Mouse (Mus musculus) monocyte, adult 2 months (primary cell): ENCODE data around the gene Lamc2.

Experiments used
- DNase-seq, 2 experiments: peaks; one replicate each; pipeline ENCODE4 v3.0.0; 2022; ENCODE audit warnings: low spot score in 2 of 2, low read depth in 1 of 2

Lamc2 gene

DNA sequence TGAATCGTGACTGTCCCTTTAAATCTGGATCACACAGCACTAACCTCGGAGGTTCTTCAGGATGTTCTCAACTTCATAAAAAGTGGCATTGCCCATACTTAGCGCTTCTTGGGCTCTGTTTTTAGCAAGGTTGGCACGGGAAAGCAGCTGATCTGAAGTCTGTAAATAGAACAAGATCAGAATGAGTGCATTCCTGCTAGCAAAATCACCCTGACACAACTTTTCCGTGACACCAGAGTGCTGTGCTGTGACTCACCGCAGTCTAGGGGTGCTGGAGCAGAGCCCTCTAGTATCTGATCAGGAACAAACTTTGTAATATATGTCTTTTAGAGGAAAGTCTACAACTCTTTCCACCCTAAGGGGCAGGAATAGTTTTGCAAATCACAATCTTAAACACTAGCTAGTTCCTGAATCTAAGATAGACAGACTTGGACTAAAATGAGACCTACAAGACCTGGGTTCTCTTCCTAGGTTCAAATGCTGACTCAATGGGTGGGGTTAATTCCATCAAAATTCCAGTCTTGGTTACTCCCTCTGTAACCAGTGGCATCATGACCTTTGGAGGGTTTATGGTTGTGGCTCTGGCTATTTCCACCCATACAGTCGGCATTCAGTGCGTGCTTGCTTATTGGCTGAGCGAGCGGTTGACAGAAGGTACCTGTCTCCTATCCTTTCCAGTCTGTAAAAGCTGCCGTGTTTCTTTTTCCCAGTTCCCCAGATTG, 56.1 kb downstream of the Lamc2 start:
- DNase-seq = no peak

DNA sequence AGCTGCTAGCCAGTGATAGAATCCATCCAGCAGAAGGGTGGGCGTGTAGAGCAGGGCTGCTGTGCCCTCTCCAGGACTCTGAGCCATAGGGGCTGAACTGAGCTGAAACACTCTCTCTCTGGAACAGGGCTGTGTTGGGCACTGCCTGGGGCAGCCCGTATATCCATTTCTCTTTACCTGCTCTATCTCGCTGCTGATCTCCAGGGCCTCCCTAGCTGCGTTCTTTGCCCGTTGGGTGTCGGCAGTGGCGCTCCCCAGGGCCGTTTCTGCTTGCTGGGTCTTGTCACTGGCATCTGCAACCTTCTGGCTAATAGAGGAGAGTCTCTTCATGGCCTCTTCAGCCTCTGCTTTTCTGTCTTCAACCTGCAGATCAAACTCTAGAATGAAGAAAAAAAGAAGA, 57.5 kb downstream of the Lamc2 start:
- DNase-seq = no peak

DNA sequence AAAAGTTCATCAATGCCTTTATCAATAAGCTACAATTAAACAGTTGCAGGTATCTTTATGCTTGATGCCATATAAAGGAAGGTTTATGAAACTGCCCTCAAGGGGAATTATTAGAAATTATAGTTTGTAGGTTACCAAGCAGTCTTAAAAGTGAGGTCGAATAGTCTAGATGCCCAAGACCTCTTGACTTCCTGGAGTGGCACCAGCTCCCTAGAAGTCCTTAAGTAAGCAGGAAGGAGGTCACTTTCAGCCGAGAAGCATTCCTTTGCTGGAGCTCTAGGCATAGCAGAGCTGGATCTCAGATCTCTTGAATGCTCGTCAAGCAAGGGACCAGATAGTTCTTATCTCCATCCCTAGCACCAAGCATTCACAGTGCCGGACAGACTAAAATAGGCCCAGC, 58.6 kb downstream of the Lamc2 start:
- no peak for DNase-seq

DNA sequence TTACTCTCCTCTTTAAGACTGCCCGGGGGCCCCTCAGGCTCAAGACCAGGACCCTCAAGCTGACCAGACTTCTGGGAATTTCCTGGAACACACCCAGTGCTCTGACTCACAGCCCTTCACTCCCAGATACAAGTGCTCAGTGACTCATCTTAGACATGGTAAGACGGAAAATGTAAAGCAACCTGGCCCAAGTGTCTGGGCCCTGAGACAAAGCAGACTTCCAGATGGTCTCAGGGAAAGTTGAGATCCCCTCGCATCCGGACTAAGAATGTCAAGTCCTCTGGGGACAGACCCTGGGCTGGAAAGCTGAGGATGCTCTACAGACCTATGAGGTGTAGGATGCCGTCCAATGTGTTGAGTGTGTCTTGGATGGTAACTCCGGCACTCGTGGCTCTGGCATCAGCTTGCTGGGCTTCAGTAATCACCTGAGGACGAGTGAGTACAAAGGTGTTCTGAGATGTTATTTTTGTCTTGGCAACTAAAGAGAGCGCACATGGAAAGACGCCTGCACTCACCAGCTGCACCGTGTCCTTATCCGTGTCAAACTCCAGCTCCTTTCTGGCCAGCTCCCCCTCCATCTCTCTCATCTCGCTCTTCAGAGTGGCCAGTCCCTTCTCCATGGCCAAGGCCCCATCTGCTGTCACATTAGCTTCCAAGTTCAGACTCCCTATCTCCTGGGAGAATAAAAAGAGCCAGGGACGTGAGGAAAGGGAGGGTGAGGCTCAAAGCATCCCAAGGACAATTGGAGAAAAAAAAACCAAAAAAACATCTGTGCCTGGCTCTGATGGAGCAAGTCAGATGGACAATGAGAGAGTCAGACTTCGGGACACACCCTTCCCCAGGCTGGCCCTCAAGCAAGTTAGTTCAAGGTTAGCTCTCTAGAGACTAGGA, 59.5 kb downstream of the Lamc2 start:
- no peak for DNase-seq

DNA sequence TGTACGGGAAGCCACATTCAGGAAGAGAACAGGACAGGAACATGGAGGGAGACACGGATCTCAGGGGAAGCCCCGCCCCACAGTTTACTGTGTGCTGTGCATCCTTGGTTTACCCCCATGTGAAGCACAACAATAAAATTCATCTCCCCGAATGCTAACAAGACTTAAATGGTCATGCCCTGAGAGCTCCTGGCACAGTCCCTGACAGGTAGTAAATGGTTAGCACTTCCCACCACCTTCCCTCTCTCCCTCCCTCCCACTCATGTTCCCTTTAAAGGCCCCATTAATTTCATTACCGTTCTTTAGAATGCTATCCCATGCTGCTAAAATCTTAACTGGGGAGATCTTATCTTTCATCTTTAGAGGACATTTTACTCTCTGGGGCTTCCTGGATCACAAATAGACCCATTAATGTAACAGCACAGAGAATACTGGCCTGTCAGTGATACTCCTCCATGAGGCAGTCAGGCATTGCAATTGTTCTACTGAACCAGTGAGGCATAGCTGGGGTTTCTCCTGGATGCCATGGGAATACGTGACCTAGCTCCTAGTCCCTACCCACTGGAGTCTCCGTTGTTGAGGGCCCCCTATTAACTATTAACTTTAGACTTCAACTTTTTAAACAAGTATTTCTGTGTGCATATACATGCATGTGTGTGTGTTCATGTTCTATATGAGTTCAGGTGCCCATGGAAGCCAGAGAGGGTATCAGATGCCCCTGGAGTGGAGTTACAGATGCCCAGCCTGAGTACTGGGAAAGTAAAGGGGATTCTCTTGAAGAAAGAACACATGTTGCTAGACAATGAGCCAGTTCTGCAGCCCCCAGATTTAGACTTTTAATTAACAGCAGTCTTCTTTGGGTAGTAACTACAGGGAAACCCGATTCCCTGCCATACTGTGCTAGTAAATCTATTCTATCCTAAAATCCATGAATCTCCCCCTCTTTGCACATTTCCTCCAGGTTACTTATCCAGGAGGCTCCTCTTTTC, 60.7 kb downstream of the Lamc2 start:
- no peak for DNase-seq

DNA sequence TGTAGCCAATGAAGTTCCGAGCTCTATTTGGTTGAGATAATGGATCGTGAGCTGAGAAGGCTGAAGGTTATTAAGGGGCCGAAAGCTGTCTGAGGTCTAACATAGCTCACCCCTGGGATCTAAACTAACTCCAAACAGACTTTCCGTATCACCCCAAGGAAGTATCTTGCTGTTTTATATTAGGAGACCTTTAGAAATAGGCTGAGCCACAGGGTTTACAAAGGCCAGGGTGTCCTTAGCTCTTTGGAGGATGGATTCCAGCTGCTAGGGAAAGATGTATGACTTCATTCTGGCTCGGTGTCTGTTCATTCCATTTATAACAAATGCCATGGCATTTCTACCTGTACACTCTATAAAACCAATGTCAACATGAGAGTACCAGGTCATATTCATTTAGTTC, 61.7 kb downstream of the Lamc2 start:
- no peak for DNase-seq

DNA sequence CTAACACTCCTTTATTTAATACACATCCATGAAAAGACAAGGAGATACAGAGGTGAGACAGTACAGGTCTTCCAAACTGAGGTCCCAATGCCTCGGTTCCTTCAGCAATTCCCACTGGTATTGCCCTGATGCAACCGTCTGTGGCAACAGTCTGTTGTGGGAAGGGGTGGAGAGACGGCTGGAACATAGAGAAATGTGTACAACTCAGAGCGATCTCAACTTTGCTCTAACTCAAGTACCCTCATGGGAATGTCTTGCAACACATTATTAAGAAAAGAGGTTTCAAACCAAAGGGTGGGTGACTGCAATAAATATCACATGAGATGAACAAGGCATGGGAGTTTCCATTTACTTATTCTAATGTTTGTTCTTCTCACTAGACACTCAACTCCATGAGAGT, 63.5 kb downstream of the Lamc2 start:
- DNase-seq = no peak

DNA sequence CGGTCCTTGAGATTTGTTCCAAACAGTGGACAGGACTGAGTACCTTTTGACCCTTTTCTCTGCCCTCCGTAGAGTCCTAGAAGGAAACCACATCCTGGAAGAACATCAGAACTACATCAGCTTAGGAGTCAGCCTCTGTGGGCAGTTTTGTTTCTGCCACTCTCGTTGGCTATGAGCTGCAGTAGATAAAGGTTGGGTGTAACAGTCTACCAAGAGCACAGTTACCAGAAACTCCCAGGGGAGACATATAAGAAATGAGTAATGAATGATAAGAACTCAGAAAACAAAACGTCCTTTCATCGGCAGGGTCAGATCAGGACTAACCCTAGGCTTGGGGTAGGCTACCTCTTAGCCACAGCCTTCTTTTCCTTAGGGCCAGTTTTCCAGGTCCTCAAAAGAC, 64.9 kb downstream of the Lamc2 start:
- no peak for DNase-seq

DNA sequence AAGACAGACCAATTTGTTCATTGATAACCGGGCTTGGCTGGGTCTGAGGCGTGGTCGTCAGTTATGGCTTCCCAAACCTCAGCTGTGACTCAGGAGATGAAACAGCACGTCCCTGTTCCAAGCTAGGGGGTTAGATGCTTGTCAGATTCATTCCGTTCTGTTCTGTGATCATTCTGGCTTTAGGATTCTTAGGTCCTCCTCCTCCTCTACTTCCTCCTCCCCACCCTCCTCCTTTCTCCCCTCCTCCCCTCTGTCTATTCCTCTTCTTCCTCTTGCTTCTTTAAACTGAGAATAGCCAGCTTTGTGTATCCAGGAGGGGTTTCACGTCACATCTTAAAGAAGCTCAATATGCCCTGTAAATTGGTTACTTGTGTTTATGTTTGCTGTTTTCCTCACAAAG, 65.7 kb downstream of the Lamc2 start:
- no peak for DNase-seq

DNA sequence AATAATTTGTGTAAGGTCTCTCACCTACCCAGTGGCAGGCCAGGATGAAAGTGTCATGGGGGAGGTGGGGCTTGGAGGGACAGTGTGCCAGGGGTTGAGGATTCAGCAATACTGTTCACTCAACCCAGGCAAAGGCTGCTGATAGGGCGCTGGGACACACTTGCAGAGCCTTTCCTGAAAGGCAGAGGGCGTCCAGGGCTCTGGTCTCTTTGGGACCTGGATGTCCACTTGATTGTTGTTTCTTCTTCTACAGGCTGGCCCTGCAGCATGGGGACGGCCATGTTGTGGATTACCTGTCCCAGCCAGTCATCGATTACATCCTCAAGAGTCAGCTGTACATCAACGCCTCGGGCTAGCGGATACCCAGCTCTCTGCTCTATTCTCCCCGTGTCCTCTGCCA, 70.9 kb downstream of the Lamc2 start:
- no peak for DNase-seq

DNA sequence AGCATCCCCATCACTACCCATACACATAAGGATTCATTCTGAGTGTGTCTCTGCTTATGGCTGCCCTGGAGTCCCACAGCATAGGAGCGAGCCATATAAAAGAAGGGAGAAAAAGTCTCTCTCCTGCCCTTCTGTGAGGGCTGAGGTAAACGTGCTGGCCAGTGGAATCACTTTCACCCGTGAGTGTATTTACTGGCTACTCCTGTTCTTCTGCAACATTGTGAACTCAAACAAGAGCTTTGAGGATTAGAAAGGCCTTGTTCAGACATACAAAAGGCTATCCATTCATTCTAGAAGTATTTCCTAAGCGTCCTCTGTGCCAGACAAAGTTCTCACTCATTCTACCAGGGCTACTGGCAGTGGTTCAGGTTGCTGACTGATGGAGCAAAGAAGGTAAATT, 74.7 kb downstream of the Lamc2 start:
- DNase-seq = no peak

DNA sequence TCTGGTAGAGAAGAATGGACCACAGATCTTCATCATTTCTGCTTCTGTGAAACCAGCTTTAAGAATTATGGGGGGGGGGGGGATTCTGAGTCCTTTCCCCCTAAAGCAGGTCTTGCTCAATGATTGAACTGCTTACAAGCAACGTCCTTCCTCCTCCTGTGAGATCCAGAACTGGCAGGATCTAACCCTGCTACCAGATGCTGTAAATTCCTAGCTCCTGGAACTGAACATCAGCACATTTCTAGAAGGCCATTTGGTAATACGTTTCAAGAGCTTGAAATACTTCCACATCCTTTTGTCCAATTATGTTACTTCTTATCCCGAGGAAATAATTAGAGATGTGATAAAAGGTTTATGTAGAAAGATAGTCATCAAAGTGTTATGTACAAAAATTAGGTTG, 76.4 kb downstream of the Lamc2 start:
- DNase-seq = no peak

DNA sequence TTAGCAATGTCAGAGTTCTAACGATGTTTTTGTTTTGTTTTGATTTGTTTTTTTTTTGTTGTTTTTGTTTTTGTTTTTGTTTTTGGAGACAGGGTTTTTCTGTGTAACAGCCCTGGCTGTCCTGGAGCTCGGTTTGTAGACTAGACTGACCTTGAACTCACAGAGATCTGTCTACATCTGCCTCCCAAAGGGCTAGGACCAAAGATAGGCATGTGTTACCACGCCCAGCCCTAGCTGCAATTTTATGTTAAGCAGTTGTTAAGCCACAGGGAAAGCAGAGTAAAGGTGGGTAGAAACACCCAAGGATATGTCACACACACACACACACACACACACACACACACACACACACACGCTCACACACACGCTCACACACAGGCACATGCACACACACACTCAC, 76.9 kb downstream of the Lamc2 start:
- DNase-seq = no peak

DNA sequence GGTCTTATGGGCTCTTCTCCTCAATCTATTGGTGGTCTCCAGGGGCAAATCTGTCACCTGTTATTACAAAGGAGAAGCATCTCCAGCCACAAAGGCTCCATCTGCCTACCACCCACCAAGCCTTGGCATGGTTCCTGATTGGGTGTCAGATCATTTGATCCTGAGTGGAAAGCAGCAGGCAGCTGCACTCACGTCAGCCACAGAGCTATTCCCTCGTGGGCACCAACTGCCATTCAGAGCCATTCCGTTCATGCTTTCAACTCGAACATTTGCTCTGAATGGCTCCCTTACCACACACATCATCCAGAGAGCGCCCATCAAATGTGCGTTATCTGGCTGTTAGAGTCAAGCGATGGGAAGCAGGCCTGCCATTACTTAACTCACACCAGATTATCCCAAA, 78.4 kb downstream of the Lamc2 start:
- DNase-seq = no peak

DNA sequence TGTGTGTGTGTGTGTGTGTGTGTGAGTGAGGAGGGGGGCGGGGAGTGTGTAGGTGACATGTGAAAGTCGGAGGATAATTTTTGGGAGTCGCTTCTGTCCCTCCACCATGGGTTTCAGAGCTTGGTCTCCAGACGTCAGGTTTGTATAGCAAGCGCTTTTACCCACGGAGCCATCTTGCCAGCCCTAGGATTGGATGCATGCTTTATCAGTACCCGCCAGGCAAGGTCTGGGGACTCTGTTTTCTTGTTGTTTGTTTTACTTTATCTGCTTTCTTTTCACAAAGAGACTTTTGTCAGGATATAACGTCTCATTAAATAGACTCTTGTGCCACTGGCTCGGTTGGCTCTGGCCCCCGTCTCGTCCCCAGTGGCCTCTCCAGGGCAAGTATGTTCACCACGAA, 81.4 kb downstream of the Lamc2 start:
- no peak for DNase-seq

DNA sequence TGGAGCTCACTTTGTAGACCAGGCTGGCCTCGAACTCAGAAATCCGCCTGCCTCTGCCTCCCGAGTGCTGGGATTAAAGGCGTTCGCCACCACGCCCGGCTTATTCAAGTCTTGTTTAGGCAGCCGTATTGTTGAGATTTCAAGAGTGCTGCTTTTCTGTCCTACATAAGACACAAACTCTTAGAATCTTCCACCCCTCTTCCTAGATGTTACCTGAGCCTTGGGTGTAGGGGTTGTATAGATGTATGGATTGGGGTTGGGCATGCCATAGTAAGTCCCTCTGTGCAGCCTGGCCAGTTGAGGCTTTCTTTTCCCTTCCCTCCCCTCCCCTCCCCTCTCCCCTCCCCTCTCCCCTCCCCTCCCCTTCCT, 83.1 kb downstream of the Lamc2 start:
- DNase-seq = no peak

DNA sequence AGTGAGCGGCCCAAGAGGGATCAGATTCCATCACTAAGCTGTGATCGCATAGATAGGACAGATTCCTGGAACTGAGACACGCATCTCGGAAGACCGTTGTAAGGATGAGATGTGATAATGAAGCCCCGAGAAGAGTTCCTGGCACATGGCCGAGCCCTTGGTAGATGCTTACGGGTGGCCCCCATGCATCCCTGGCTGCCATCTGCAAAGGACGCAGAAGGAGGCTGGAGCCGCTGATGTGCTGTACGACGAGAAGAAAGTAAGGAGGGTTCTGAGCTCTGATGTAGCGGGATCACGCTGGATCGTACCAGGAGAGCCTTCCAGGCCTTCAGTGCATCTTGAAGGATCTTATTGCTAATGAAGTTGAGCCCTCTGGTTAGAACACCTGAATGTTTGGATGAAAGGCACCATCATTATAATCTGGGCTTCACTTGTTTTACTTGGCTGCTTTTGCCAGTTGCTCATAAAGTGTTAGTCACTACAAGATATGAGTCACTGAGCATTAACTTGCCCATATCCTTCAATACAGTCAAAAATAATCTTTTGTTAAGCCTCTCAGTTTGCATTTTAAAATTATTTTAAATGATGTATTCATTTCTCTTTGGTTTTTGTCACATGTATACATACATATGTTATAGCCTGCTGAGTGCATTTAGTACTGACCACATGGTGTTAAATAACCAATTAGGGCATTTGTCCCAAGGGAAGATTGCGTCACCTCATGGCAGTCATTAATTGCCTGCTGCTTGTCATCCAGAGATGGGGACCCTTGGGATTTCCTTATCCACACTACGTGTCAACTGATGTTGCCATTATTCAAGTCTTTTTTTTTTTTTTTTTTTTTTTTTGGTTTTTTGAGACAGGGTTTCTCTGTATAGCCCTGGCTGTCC, 83.7 kb downstream of the Lamc2 start:
- no peak for DNase-seq

DNA sequence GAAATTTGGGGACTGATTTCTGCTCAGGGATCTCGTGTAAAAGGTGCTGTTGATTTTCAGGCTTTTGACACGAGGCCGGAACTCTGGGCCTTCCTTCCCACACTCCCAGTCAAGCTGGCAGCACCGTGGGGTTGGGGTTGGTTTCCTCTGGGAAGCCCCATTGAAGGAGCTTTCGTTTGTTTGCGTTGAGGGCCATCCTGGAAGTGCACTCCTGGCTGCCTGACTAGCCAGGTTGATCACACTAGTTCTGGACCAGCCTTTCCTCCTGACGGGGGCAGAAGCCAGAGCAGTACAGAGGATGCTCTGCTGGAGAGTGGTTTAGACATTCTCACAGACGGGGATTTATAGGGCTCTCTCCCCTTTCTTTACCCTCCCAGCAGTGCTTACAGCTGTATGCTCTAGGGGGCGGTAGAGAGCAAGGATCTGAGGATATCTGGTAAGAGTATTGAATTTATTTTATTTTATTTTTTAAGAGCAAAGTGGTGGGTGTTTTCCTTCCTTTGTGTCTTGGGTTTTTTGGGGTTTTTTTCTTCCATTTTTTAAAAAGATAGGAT, 84.8 kb downstream of the Lamc2 start:
- DNase-seq = no peak

DNA sequence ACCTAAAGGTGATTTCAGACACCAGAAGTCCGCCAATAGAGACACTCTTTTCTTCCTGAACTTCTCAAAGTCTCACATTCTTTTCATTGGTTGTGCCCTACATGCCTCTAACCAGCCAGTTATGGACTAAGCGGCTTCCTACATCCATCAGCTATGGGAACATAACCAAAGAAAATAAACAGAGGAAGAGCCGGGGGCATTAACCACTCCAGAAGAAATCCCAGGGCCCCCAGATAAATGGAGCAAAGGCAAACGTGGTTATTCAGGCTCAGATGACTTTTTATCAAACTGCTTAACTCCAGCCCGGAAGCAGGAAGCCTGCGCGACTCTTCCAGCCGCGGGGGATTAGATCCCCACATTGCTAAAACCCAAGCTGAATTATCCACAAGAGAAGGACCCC, 85.3 kb downstream of the Lamc2 start:
- no peak for DNase-seq

DNA sequence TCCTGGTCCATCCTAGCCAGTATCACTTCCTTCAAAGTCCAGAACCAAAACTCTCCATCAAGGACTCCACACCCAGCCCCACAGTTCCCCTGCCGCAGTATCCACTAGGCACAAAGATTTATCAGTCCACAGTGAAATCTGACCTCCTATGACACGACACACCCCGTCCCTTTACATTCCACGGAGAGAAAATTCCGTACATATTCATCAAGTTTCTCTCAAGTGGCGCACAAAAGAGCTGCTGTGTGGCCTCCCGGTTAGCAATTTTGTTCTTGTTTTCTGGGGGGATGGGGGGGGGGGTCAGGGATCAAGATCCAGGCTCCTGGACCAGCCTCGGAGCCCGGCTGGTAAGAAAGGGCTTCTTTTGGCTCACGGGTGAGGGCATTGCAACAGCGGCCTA, 87.7 kb downstream of the Lamc2 start:
- DNase-seq = no peak
